Mouse (Mus musculus): ENCODE data around the gene Alg12. TPM values are rescaled to one million over a fixed set of nuclear protein-coding genes. Genes with fewer than 3 reads are reported as not detected.
"Not testable (repeated sequence)": the region's sequence is repeated elsewhere in the genome, so short reads cannot be mapped to it uniquely, and the experiment has no call there.

Alg12 gene
- polyA plus RNA-seq, 1 experiment from 2014 or later: 13.1 TPM

- no peak overlapping the region for H3K27ac ChIP-seq (ENCODE audit: low read length)
- no peak overlapping the region for H3K4me3 ChIP-seq (replicated peaks; ENCODE audit: low read length)
- no peak overlapping the region for H3K9ac ChIP-seq (ENCODE audit: low read length)
- peaks cover 17% of the 10 kb centered on the region for H3K36me3 ChIP-seq (ENCODE audit: control insufficient read depth, insufficient read depth, low read length)
- no peaks in the 10 kb centered on the region for H3K9me3 ChIP-seq (replicated peaks; ENCODE audit: control insufficient read depth, low read length)
- 93% methylated on average over 11 of the region's 11 CpGs for WGBS
- no peaks in the 10 kb centered on the region for H3K27me3 ChIP-seq (ENCODE audit: control insufficient read depth, insufficient read depth, low read length)
- no peak for ATAC-seq (ENCODE audit: insufficient read depth, low FRiP score)
- H3K4me2 ChIP-seq (ENCODE audit: low read depth, low read length): no peak overlapping the region
- no peaks in the 10 kb centered on the region for H3K4me1 ChIP-seq (ENCODE audit: control insufficient read depth, insufficient read depth, low read length)
Observed at GRCm38 (mm10) chr15:88814411-88815047, 4.6 kb downstream of the Alg12 start.

- ATAC-seq (ENCODE audit: insufficient read depth, low FRiP score); H3K4me3 ChIP-seq (replicated peaks; ENCODE audit: low read length); H3K4me2 ChIP-seq (ENCODE audit: low read depth, low read length); H3K9me3 ChIP-seq (replicated peaks; ENCODE audit: control insufficient read depth, low read length); H3K27ac ChIP-seq (ENCODE audit: low read length); H3K27me3 ChIP-seq (ENCODE audit: control insufficient read depth, insufficient read depth, low read length); H3K4me1 ChIP-seq (ENCODE audit: control insufficient read depth, insufficient read depth, low read length); H3K9ac ChIP-seq (ENCODE audit: low read length): not testable (repeated sequence)
- WGBS: 98% methylated on average over 2 of the region's 2 CpGs
- peaks cover 17% of the 10 kb centered on the region for H3K36me3 ChIP-seq (ENCODE audit: control insufficient read depth, insufficient read depth, low read length)
Observed at GRCm38 (mm10) chr15:88813873-88814272, 5.2 kb downstream of the Alg12 start.

- Histone ChIP-seq H3K9ac (ENCODE audit: low read length) (no peak overlapping the region), H3K36me3 (ENCODE audit: control insufficient read depth, insufficient read depth, low read length) (peaks cover 17% of the 10 kb centered on the region), H3K4me3 (replicated peaks; ENCODE audit: low read length) (no peak overlapping the region), H3K4me2 (ENCODE audit: low read depth, low read length) (no peak overlapping the region), H3K27ac (ENCODE audit: low read length) (no peak overlapping the region), H3K9me3 (replicated peaks; ENCODE audit: control insufficient read depth, low read length) (no peaks in the 10 kb centered on the region), H3K27me3 (ENCODE audit: control insufficient read depth, insufficient read depth, low read length) (no peaks in the 10 kb centered on the region), H3K4me1 (ENCODE audit: control insufficient read depth, insufficient read depth, low read length) (no peaks in the 10 kb centered on the region)
- 91% methylated on average over 3 of the region's 3 CpGs for WGBS
- no peak for ATAC-seq (ENCODE audit: insufficient read depth, low FRiP score)
Observed at GRCm38 (mm10) chr15:88813262-88813661, 5.9 kb downstream of the Alg12 start.

GRCm38 (mm10) chr15:88810369-88810768, 8.7 kb downstream of the Alg12 start:
- peaks cover 23% of the 10 kb centered on the region for H3K36me3 ChIP-seq (ENCODE audit: control insufficient read depth, insufficient read depth, low read length)
- no peak overlapping the region for H3K4me3 ChIP-seq (replicated peaks; ENCODE audit: low read length)
- no peak overlapping the region for H3K4me2 ChIP-seq (ENCODE audit: low read depth, low read length)
- H3K9ac ChIP-seq (ENCODE audit: low read length): no peak overlapping the region
- ATAC-seq (ENCODE audit: insufficient read depth, low FRiP score): no peak
- H3K27ac ChIP-seq (ENCODE audit: low read length): no peak overlapping the region
- no peaks in the 10 kb centered on the region for H3K4me1 ChIP-seq (ENCODE audit: control insufficient read depth, insufficient read depth, low read length)
- WGBS: 92% methylated on average over 2 of the region's 2 CpGs
- no peaks in the 10 kb centered on the region for H3K27me3 ChIP-seq (ENCODE audit: control insufficient read depth, insufficient read depth, low read length)
- H3K9me3 ChIP-seq (replicated peaks; ENCODE audit: control insufficient read depth, low read length): no peaks in the 10 kb centered on the region

GRCm38 (mm10) chr15:88808121-88808520, 11.0 kb downstream of the Alg12 start:
- H3K27me3 ChIP-seq (ENCODE audit: control insufficient read depth, insufficient read depth, low read length): no peaks in the 10 kb centered on the region
- ATAC-seq (ENCODE audit: insufficient read depth, low FRiP score): no peak
- H3K4me1 ChIP-seq (ENCODE audit: control insufficient read depth, insufficient read depth, low read length): no peaks in the 10 kb centered on the region
- no peak overlapping the region for H3K4me3 ChIP-seq (replicated peaks; ENCODE audit: low read length)
- H3K9me3 ChIP-seq (replicated peaks; ENCODE audit: control insufficient read depth, low read length): no peaks in the 10 kb centered on the region
- no peak overlapping the region for H3K4me2 ChIP-seq (ENCODE audit: low read depth, low read length)
- H3K9ac ChIP-seq (ENCODE audit: low read length): no peak overlapping the region
- H3K27ac ChIP-seq (ENCODE audit: low read length): no peak overlapping the region
- H3K36me3 ChIP-seq (ENCODE audit: control insufficient read depth, insufficient read depth, low read length): peaks cover 14% of the 10 kb centered on the region
- 74% methylated on average over 8 of the region's 8 CpGs for WGBS

- Histone ChIP-seq H3K36me3 (ENCODE audit: control insufficient read depth, insufficient read depth, low read length) (peaks cover 10% of the 10 kb centered on the region; the same call in 1 of the 2 replicates), H3K4me2 (ENCODE audit: low read depth, low read length) (no peak overlapping the region), H3K4me1 (ENCODE audit: control insufficient read depth, insufficient read depth, low read length) (no peaks in the 10 kb centered on the region), H3K27me3 (ENCODE audit: control insufficient read depth, insufficient read depth, low read length) (no peaks in the 10 kb centered on the region), H3K9me3 (replicated peaks; ENCODE audit: control insufficient read depth, low read length) (no peaks in the 10 kb centered on the region), H3K9ac (ENCODE audit: low read length) (no peak overlapping the region), H3K27ac (ENCODE audit: low read length) (no peak overlapping the region), H3K4me3 (replicated peaks; ENCODE audit: low read length) (no peak overlapping the region)
- 82% methylated on average over 6 of the region's 6 CpGs for WGBS
- ATAC-seq (ENCODE audit: insufficient read depth, low FRiP score): no peak
Observed at GRCm38 (mm10) chr15:88802348-88802747, 16.8 kb downstream of the Alg12 start.

GRCm38 (mm10) chr15:88801903-88802302, 17.2 kb downstream of the Alg12 start:
- no peak overlapping the region for H3K4me3 ChIP-seq (replicated peaks; ENCODE audit: low read length)
- H3K27ac ChIP-seq (ENCODE audit: low read length): no peak overlapping the region
- no peaks in the 10 kb centered on the region for H3K9me3 ChIP-seq (replicated peaks; ENCODE audit: control insufficient read depth, low read length)
- 91% methylated on average over 3 of the region's 3 CpGs for WGBS
- peaks cover 10% of the 10 kb centered on the region; the same call in 1 of the 2 replicates for H3K36me3 ChIP-seq (ENCODE audit: control insufficient read depth, insufficient read depth, low read length)
- H3K4me1 ChIP-seq (ENCODE audit: control insufficient read depth, insufficient read depth, low read length): no peaks in the 10 kb centered on the region
- no peak overlapping the region for H3K9ac ChIP-seq (ENCODE audit: low read length)
- no peaks in the 10 kb centered on the region for H3K27me3 ChIP-seq (ENCODE audit: control insufficient read depth, insufficient read depth, low read length)
- ATAC-seq (ENCODE audit: insufficient read depth, low FRiP score): no peak
- no peak overlapping the region for H3K4me2 ChIP-seq (ENCODE audit: low read depth, low read length)

GRCm38 (mm10) chr15:88800921-88801354, 18.2 kb downstream of the Alg12 start:
- Histone ChIP-seq H3K4me3 (replicated peaks; ENCODE audit: low read length) (no peak overlapping the region), H3K36me3 (ENCODE audit: control insufficient read depth, insufficient read depth, low read length) (peaks cover 6% of the 10 kb centered on the region; the same call in 1 of the 2 replicates), H3K9ac (ENCODE audit: low read length) (no peak overlapping the region), H3K4me2 (ENCODE audit: low read depth, low read length) (no peak overlapping the region), H3K9me3 (replicated peaks; ENCODE audit: control insufficient read depth, low read length) (no peaks in the 10 kb centered on the region), H3K27me3 (ENCODE audit: control insufficient read depth, insufficient read depth, low read length) (no peaks in the 10 kb centered on the region), H3K4me1 (ENCODE audit: control insufficient read depth, insufficient read depth, low read length) (no peaks in the 10 kb centered on the region), H3K27ac (ENCODE audit: low read length) (no peak overlapping the region)
- peak; percentile 47; the same call in 1 of the 2 replicates for ATAC-seq (ENCODE audit: insufficient read depth, low FRiP score)
- WGBS: 66% methylated on average over 6 of the region's 6 CpGs

- Histone ChIP-seq H3K27me3 (ENCODE audit: control insufficient read depth, insufficient read depth, low read length) (no peaks in the 10 kb centered on the region), H3K4me3 (replicated peaks; ENCODE audit: low read length) (no peak overlapping the region), H3K36me3 (ENCODE audit: control insufficient read depth, insufficient read depth, low read length) (no peaks in the 10 kb centered on the region), H3K9ac (ENCODE audit: low read length) (no peak overlapping the region), H3K4me2 (ENCODE audit: low read depth, low read length) (no peak overlapping the region), H3K27ac (ENCODE audit: low read length) (no peak overlapping the region), H3K9me3 (replicated peaks; ENCODE audit: control insufficient read depth, low read length) (no peaks in the 10 kb centered on the region), H3K4me1 (ENCODE audit: control insufficient read depth, insufficient read depth, low read length) (no peaks in the 10 kb centered on the region)
- ATAC-seq (ENCODE audit: insufficient read depth, low FRiP score): no peak
- WGBS: 68% methylated on average over 11 of the region's 11 CpGs
Observed at GRCm38 (mm10) chr15:88799950-88800371, 19.2 kb downstream of the Alg12 start.

Measured in stomach, embryonic 16.5 days (tissue).